Mouse (Mus musculus) yolk sac, embryonic 10.5 days (tissue): ENCODE data around the gene Taf3.

Experiments
- DNase-seq: peaks from one replicate; pipeline ENCODE4 v3.0.0-alpha.2; 2017; ENCODE audit warnings: low spot score

Gene Taf3

GRCm38 (mm10) chr2:10048461-10048860, at the start of gene Taf3:
Taf3 (minus strand) TSS chr2:10048596.
- peak; percentile 88 for DNase-seq

DNA sequence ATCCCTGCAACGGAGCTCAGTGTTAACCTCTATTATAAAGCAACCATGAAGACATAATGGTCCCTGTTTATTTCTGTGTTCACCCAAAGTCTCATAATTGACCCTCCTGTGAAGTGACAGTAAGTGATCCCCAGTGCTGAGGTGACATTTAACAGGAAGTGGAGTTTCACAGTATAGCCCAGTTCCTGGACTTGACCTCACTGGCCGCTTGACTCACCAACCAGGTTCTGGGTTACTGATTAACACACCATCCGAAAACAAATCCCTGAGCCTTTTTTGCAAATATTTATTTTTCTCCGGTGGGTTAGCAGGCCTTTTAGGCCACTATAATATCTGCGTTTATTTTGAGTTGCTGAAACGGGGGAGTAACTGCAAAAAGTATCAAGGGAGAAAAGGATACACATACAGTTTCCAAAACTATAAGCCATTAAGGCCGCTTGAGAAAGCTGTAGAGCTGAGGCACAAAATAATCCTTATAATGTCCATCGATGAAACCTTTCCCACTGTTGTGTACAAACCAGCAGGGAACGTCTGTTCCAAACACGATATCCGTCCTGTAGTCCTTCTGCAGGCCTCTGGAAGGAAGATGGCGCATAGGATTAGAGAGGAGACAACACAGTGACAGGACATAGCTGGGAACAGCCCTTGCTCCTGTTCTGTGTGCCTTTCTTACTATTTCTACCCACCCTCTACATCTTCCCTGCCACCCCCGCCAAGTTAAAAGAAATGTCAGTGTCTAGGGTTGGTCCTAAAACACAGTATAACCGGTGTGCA, 46.1 kb upstream of the Taf3 start:
- peak; percentile 65 for DNase-seq

DNA sequence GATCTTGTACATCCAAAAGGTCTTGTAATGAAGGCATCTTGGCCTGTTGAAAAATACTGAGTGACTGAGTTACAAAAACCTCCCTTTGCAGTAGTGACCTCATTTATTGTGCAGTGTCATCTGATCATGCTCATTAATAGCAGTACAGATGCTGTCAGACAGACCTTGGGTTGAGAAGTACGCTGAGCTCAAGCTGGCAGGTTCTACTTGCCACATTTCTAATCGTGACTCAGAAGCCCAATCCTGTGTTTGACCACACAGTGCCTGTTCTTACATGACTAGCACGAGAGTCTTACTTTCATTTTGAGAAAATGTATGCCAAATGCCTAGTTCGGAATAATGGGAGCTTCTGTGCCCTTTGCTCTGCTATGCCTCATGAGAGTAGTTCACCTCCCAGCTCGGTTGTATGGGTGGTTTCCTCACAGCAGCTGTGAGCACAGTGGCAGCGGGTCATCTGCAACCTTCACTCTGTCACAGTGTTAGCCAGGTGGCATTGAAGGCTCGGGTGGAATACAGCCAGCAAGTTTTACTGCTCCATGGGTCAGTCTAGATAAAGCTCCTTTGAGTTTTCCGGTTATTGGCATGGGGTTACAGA, 39.0 kb upstream of the Taf3 start:
- no peak for DNase-seq

DNA sequence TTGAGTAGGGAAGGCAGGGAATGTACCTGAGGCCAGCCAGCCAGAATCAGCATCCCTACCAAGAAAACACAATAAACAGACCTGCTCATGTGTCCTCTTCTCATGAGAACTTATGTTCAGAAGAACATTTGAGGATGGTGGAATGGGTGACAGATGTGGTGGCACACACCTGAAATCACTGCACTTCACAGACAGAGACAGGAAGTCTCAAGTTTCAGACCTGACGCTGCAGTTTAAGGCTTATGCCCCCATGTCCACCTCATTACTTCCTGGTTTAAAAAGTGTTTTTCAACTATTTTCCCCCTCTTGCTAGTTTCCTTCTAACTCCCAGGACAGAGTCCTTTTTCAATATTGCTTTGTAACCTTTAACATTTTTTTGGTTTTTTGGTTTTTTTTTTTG, 34.3 kb upstream of the Taf3 start:
- DNase-seq: no peak

- no peak for DNase-seq
Observed at GRCm38 (mm10) chr2:10081453-10082080, 33.2 kb upstream of the Taf3 start.

DNA sequence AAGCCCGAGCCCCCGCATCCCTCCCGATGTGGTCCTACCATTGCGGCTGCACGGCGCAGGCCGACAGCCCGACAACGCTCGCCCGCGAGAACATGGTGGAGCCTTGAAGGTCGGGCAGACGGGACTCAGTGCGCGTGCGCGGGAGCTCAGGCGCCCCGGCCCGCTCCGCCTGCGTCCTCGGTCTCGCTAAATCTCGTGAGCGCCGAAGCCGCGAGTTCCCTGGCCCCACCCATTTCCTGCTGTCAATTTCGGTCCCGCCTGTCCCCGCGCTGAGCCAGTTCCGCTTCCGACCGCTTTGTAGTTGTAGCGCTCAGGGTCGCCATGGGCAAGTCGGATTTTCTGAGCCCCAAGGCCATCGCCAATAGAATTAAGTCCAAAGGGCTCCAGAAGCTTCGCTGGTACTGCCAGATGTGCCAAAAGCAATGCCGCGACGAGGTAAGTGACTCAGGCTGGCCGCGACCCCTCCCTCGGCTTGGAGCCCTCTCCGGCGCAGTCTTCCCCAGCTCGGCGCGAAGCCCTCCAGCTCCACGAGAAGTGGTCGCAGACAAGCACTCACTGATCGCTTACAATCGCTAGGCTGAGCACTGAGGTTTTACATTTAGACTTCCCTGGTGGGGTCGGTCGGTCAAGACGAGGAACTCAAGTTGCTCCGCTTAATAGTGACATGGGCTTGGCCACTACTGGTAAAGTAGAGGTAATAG, 32.1 kb upstream of the Taf3 start, which contains the start of the genes Atp5c1 and Kin:
Gene Atp5c1, minus strand, starts transcription at position 201 of the 701 bp plus-strand sequence.
Gene Kin, plus strand, starts transcription at position 284 of the 701 bp plus-strand sequence.
- peak; percentile 95 for DNase-seq

GRCm38 (mm10) chr2:10079745-10080309, 31.4 kb upstream of the Taf3 start:
- no peak for DNase-seq

- DNase-seq: no peak
Observed at GRCm38 (mm10) chr2:10076675-10077074, 28.3 kb upstream of the Taf3 start.

DNA sequence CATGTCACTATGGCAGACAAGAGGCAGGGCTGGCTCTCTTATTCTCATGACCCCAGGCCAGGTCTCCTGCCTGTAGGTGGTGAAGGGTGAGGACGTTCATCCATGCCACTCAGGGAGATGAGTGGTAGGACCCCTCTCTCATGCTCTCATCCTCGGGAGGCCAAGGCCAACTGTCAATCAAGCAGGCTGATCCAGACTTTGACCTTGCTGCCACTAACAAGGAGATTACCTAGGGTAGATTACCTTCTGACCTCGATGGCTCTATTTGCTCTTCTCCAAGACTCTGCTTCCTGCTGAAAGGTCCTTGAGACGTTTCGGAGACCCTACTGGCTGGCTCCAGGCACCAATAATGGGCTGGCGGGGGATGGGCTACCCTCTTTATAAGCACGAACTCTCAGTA, 26.1 kb upstream of the Taf3 start:
- peak; percentile 70 for DNase-seq

DNA sequence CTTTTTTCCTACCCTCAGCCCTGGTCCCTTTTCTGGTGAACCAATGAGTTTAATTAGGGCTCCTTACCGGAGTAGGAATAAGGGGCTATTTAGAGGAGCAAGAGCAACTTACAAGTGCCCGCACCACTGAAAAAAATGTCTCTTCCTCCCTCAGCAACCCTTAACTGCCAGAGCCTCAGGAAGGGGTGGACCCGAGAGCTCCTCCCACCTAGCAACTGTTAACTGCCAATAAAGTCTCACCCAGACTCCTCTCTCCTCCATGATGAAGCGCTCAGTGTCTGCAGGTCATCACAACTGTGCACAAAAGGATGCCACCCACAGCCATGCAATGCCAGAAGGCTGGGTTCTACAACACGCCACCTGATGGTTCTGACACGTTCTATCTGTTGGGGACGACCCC, 23.4 kb upstream of the Taf3 start:
- no peak for DNase-seq

GRCm38 (mm10) chr2:10058836-10059235, 10.4 kb upstream of the Taf3 start:
- DNase-seq: no peak

- DNase-seq: no peak
Observed at GRCm38 (mm10) chr2:10051996-10052395, 3.6 kb upstream of the Taf3 start.

DNA sequence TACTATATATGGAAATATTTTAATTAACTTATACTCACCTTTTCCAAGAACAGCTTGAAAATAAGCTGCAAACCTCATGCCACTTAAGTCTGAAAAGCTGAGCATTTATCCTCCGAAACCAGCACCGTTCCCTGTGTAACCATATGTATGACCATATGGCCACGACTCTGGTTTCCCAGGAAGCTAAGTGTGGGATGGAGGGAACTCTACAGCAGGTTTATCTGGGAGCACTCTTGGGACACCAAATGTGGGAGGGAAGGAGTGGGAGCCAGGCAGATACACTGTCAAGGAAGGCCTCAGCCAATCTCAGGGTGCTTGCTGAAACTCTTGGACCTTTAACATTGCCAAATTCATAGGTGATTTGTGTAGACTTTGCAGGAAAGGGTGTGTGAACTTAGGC, 2.5 kb upstream of the Taf3 start:
- DNase-seq: no peak

DNA sequence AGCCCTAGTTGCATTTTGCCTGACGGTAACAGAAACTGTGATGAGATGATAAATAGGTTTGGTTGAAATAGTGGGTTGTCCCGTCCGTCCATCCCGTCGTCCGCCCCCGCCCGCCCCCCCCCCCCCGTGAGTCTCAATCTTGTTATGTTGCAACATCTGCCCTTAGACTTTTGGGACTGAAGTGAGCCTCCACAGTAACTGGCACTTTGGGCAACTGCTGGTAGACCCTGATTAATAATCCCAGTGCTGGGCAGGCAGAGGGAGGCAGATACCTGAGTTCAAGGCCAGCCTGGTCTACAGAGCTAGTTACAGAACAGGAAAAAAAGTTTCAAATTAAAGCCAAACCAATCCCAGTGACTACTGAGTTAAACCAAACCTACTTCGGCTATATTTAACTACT, 1.1 kb upstream of the Taf3 start:
- DNase-seq: no peak

DNA sequence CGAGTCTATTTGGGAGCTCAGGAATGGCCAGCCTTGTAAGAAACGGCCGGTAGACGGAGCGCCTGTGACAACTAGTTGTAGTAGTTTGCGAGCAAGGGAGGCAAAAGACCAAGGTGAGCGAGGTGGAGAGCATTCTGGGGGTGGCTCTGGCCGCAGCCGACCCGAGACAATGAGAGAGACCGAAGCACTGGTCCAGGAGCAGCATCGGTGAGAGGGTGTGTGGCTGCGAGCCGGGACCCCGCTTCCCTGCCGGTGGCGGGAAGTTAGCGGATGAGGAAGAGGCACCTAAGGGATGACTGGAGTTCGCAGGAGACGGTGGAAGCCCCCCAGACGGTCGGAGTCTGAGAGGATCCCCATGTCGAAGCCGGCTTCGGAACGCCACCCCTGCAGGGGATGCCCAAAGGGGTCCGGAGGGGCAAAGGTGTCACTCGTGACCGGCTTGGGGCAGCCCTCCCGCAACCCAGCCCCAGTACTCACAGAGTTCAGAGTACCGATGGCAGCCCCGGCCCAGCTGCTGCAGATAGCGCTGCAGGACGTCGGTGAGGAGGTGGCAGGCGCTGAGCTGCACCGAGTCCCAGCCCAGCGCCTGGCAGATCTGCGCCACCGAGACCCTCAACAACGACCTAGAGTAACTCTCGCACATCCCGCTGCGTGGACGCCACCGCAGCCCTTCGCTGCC, 499 bp downstream of the Taf3 start:
- DNase-seq: peak; percentile 24

DNA sequence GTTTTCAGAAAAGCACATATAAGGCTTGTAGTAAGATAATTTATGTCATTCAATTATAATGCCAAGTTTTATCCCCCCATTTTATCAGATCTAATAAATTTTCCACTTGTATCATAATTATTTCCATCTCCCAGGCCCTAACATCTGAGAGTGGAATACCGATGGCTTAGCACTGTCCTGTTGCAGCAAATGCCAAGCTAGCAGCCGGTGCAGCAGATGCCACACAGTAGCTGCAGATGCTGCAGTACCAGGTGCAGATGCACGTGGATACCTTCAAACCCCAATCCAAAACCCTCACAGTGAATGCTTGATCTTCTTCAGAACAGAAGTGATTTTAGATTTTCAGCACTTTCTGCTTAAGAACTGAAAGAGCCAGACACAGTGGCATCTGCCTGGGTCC, 13.4 kb downstream of the Taf3 start:
- DNase-seq: no peak

- no peak for DNase-seq
Observed at GRCm38 (mm10) chr2:10033684-10034083, 14.7 kb downstream of the Taf3 start.

- no peak for DNase-seq
Observed at GRCm38 (mm10) chr2:10029755-10030154, 18.6 kb downstream of the Taf3 start.

DNA sequence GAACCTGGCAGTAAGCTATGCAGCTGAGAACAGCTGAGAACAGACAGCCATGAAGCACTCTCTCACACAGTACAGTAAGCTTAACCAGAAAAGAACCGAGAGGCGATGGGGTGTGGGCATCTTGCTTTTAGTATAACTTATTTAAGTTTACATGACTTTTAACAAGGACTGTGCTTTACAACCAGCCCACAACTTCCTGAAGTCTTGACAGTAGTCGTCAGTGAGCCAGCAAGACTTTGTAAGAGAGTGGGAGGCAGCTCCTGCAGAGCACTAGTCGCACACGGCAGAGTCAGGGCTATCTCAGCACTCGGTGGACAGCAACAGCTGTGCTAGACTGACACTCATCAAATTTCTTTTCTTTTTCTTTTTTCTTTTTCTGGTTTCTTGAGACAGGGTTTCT, 24.1 kb downstream of the Taf3 start:
- DNase-seq: no peak

DNA sequence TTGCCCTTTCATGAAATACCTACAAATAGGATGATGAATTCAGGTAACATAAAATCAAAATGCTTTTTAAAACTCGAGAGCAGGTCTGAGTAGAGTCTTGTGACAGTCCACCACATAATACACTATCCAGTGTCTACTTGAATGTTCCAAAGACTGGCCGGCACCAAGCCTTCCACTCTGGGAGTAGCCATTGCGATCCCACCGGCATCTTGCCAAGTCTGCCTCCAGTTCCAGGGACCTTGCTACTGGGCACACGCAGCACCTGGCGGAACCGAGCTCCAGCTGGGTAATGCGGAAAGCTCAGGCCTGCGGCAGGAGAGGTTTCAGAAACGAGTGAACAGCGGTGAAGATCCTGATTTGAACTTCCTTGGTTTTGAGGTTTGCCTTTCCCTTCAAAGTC, 27.1 kb downstream of the Taf3 start:
- no peak for DNase-seq

- DNase-seq: no peak
Observed at GRCm38 (mm10) chr2:10014951-10015635, 33.3 kb downstream of the Taf3 start.
